Mouse (Mus musculus): ENCODE data around the gene Chn2.

Chn2 gene

GRCm38 (mm10) chr6:54337321-54337720 is 298.0 kb downstream of the Chn2 start:
- no peak for DNase-seq (ENCODE audit: low spot score in 2 of 2)

GRCm38 (mm10) chr6:54341133-54341532 is 301.8 kb downstream of the Chn2 start:
- no peak for DNase-seq (ENCODE audit: low spot score in 2 of 2)

GRCm38 (mm10) chr6:54342223-54342622 is 302.9 kb downstream of the Chn2 start:
- DNase-seq (ENCODE audit: low spot score in 2 of 2) = no peak
